In the genomic region with DNA sequence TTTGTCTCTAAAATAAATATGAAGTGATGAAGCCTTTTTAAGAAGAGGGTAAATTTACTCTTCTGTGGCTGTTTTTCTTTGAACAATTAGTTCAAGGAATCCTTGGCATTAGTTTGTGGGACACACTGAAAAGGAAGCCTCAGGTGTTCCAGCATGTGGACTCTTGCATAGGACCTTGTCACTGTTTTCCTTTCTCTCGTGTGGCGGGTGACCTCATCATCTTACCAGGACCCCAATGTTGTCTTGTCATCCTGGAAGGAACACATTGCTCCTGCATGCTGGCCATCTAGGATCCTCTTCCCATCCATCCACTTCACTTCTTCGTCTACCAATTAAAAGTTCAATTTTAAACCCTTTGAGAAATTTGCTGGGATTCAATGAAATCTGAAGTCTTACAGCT, we compare ENCODE assay signal across 7 mouse cellular contexts.
DNase-seq lines count a peak whose midpoint lies in the region; TF ChIP-seq lines count a peak whose summit lies in the region.
"Not testable (repeated sequence)": the region's sequence is repeated elsewhere in the genome, so short reads cannot be mapped to it uniquely, and the experiment has no call there.

No protein-coding gene starts in this region.

- peak; percentile 23 for DNase-seq in adrenal gland, postnatal 10 days
- DNase-seq in cerebellum, postnatal 14 days = peak; percentile 20 to 23
- DNase-seq in gastrocnemius, postnatal 36 days = peak; percentile 14 to 41
- DNase-seq in kidney, postnatal 14 days = peak; percentile 27
- peak; percentile 42 to 46 for DNase-seq in left cerebral cortex, adult 2 months (ENCODE audit: extremely low spot score in 1 of 2, low spot score in 2 of 2)
- peak; percentile 30 for DNase-seq in right cerebral cortex, adult 18-20 months
- DNase-seq in testis, postnatal 10 days (ENCODE audit: low spot score) = peak; percentile 61

- not testable (repeated sequence) for H3K4me3 ChIP-seq in left cerebral cortex, adult 2 months

- H3K27ac ChIP-seq in left cerebral cortex, adult 2 months = not testable (repeated sequence)

- TF ChIP-seq CTCF in left cerebral cortex, adult 2 months (IDR thresholded peaks at IDR 0.05) = not testable (repeated sequence)

- intact Hi-C loops in gastrocnemius, postnatal 36 days (cut with DNase I); left cerebral cortex, adult 2 months (cut with DNase I): not testable (repeated sequence)
